Mouse (Mus musculus) cerebellum, adult 8-10 months (tissue): ENCODE measurements around the gene Hjurp.
"Not testable (repeated sequence)": the region's sequence is repeated elsewhere in the genome, so short reads cannot be mapped to it uniquely, and the experiment has no call there.

Experiments
- DNase-seq: peaks from one replicate; pipeline ENCODE4 v3.0.0; 2022

Gene Hjurp

DNA sequence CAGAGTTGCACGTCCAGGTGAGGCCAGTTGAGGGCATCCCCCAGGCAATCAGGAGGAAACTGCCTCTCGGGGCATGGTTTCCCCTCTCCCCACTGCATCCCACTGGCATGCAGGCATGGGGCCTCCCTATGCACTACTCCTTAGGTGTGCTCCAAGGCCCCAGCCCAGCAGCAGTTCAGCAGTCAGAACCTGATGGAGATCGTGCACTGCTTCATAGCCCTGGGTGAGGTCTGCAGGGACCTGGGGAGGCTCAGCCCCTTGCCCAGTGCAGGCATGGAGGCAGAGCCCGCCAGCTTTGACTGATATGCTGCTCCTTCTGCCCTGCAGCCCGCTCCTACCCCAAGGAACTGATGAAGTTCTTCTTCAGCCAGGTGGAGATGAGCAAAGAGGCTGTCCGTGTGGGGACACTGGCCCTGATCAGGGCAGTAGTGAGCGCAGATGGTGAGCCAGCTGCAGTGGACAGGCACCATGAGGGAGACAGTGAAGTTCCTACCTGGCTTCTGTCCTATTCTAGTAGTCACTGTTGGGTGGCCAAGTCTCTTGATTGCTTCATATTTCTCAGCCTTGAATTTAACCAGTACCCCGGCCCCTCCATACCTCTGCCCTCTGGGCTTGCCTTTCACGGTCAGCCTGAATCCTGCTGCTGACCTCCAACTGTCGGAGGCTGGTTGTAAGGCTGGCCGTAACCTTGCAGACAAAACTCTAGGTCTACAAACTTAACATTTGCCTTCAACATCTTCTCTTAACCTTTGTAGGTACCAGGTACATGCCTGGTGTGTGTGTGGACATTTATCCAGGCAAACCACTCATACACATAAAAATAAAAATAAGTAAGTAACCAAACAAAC is 42.2 kb downstream of the Hjurp start:
- no peak for DNase-seq

- no peak for DNase-seq
Measured at GRCm38 (mm10) chr1:88234646-88235045, 42.8 kb downstream of the Hjurp start.

GRCm38 (mm10) chr1:88234248-88234610 is 43.2 kb downstream of the Hjurp start:
- no peak for DNase-seq

DNA sequence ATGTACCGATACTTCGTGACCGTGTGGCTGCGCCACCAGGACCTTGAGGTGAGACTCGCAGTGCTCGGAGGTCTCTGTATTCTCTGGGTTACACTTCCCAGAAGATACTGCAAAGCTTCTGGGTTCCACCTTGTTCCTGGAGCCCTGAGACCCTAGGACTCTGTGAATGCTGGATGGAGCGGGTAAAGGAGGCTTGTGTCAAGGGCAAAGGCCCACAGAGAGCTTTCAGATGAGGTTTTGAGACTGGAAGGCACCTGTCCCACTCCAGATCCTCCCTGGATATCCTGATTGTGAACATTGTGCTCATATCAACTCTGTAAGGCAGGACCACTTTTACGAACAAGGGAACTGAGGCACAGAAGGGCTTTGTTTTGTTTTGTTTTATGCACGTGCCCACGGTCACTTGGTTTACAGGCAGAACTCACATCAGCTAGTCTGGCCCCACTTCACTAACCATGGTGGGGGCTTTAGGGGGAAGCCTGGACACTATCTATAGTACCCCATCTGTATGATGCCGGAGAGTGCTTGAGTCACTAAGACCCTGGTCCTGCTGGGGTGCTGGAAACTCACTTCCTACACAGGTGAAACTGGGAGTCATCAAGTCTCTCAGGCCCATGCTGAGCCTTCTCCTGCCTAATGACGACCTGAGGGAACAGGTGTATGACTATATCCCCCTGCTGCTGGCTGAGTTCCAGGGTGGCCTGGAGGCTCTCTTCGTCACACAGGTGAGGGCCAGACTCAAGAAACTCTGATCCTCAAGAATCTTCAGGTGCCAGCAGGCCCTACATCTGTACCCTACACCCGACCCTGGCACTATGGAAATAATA is 43.8 kb downstream of the Hjurp start:
- no peak for DNase-seq

DNA sequence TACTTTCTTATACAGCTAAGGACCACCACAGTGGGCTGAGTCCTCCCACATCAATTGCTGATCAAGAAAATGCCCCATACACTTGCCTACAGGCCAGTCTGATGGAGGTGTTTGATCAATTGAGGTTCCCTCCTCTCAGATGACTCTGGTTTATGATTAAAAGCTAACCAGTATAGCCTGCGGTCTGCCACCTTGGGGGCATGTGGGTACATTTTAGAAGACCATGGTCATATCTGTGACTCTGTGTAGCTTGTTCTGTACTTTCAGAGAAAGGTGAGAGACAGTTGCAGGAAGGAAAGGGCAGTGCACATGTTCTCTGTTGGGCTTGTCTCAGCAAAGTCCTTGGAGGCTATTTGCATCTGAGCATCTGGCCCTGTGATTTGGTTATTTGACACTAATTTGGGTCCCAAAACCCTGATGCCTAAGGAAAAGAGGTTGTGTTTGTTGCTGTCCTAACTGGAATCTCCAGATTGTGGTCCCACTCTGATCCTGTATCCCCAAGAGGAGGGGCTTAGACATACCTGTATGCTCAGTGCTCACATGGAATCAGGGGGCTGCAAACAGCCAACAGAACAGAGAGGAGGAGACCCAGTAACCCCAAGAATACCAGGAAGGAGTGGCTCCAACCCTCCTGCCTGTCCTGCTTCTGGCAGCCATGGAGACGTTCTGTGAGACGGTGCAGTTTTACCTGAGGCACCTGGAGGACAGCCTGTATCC is 44.6 kb downstream of the Hjurp start:
- DNase-seq, result no peak

DNA sequence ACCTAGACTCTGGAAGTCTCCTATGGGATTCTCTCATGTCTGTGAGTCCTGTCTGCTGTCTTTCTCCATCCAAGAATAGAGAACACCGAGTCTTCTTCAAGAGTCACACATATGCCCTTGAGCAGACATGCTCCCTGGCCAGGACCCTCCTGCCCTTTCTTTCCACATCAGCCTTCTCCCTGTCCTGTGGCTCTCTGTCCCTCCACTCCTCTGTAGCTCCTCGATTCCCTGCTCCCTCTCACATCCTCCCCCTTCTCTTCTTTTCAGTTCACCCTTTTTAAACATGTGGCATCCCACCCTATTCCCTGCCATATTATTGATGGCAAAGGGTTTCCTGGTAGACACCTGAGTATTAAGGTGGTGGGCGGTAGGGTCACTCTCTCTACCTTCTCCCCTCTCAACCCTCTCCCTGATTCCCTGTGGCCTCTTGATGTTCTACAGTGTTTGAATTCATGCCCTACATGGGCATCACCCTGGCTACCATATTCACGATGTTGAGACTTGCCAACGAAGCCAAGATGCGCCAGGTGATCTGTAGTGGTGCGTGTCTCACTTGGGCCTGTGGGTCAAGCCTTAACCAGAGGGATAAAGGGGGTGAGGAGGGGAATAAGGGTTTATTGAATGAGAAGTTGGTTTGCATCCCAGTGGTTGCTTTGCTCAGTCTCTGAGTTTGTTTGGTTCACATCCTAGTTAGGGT is 45.5 kb downstream of the Hjurp start:
- no peak for DNase-seq

GRCm38 (mm10) chr1:88230981-88231802 is 46.2 kb downstream of the Hjurp start:
- DNase-seq, result no peak

- DNase-seq, result no peak
Measured at GRCm38 (mm10) chr1:88230421-88230820, 47.0 kb downstream of the Hjurp start.

GRCm38 (mm10) chr1:88229986-88230385 is 47.4 kb downstream of the Hjurp start:
- no peak for DNase-seq

DNA sequence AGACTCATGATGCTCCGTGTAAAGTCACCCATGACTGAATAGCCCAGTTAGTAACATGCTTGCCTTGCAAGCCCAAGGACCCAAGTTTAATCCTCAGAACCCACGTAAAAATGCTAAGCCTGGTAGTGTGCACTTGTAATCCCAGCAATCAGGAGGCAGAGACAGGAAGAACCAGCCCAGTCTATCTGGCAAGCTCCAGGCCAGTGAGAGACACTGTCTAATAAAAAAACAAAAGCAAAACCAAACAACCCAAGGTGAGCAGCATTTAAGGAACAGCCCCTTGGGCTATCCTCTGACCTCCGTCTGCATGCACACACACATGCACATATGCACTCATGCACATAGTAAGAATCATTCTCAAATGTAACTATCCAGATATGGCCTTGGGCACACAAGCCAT is 47.9 kb downstream of the Hjurp start:
- no peak for DNase-seq

DNA sequence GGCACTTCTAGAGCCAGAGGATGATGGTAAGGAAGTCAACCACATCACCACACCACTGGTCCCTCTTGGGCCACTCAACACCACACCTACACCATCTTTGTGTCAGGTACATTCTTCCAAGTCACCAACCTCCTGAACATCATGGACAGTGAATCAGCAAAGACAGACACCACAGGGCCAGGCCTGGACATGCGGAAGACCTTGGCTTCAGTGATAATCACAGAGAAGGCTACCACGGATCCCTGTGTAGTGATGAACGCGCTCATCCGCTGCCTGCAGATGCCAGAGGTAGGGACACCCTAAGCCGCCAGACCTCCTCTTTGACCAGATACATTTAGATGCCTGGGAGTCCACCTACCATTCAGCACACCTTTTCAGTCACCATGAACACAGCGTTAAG is 49.3 kb downstream of the Hjurp start:
- DNase-seq, result no peak

GRCm38 (mm10) chr1:88227482-88227881 is 50.0 kb downstream of the Hjurp start:
- DNase-seq, result no peak

GRCm38 (mm10) chr1:88226670-88227379 is 50.6 kb downstream of the Hjurp start, which contains the start of gene Mroh2a:
Gene Mroh2a, plus strand, starts transcription at chr1:88226986.
- no peak for DNase-seq

DNA sequence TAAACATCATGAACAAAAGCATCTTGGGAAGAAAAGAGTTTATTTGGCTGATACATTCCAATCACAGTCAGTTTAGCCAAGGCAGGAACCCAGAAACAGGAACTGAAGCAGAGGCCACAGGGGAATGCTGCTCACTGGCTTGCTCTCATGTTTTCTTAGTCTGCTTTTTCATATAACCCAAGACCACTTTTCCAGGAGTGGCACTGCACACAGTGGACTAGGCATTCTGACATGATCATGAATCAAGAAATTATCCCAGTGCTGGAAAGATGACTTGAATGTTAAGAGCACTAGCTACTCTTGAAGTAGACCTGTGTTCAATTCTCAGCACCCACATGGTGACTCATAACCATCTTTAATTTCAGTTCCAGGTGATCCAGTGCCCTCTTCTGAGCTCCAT is 51.7 kb downstream of the Hjurp start:
- DNase-seq, result no peak

DNA sequence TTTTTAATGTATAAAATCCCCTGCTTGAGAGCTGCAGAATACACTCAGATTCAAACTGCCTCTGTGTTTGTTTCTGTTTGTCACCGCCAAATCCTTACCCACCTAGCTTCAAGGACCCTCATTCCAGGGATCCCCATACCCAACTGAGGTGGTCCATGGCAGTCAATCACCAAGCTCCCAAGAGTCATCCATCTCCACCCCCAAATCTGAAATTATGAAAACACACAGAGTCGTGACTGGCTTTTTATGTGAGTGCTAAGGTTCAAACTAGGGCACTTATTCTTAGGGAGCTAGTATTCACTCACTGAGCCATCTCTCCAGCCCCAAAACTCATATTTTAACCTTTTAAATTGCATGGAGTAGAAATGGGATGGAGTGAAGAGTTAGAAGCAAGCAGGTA is 52.1 kb downstream of the Hjurp start:
- DNase-seq, result not testable (repeated sequence)

DNA sequence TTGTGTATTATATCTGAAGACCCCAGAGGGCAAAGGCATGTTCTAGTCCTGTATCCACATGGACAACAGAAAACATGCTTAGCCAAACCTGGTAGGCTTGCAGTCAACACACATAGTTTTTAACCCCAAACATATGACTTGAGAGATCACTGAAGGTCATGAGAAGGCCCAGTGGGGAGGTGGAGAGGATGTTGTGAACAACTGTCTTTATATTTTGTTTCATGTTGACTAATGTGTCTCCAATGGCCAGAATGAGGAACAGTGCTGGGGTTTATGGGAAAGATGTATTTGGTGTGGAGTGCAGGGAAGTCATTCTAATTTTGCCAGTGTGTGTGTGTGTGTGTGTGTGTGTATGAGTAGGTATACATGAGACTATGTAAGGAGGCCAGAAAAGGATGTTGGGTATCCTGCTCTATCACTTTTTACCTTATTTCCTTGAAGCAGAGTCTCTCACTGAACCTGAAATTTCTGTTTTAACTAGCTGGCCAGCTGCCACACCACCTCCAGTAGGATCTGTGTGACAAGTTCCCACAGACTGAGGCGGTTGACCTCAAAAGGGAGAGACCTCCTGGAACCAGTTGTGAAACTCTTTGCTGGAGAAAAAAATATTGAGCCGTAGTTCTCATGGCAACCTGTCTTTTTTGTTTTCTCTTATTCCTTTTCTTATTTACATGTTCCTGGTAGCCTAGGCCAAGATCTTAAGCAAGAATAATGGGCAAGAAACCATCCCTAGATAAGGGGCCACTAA is 53.2 kb downstream of the Hjurp start:
- DNase-seq, result no peak

DNA sequence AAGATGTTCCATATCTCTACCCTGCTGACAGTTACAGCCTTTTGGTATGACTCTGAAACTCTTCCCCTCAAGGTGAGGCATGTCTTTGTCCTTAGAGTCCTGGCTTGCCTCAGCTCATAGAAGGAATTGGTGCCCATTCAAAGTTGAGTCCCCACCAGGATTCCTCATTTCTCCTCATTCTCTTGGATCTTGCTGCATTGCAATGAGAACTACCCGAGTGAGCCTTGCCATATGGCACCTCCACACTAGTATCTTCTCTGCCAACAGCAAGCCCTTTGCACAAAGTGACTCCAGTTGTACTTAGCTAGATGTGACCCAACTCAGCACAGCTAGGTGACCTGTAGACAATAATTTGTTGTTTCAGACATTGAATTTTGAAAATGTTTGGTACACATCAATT is 53.8 kb downstream of the Hjurp start:
- no peak for DNase-seq

DNA sequence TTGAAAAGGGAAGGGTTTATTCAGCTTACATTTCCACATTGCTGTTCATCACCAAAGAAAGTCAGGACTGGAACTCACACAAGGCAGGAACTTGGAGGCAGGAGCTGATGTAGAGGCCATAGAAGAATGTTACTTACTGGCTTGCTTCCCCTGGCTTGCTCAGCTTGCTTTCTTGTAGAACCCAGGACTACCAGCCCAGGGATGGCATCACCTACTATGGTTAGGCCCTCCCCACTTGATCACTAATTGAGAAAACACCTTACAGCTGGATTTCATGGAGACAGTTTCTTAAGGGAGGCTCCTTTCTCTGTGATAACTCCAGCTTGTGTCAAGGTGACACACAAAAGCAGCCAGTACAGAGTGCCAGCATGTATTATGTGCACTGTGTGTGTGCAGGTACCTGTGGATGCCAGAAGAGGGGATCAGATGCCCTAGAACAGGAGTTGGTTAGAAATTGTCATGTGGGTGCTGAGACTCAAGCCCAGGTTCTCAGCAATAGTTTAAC is 54.4 kb downstream of the Hjurp start:
- DNase-seq, result not testable (repeated sequence)

GRCm38 (mm10) chr1:88222216-88222615 is 55.2 kb downstream of the Hjurp start:
- no peak for DNase-seq

- no peak for DNase-seq
Measured at GRCm38 (mm10) chr1:88220336-88220735, 57.1 kb downstream of the Hjurp start.
